8 mouse cellular contexts compared by ENCODE assay signal in the genomic region with DNA sequence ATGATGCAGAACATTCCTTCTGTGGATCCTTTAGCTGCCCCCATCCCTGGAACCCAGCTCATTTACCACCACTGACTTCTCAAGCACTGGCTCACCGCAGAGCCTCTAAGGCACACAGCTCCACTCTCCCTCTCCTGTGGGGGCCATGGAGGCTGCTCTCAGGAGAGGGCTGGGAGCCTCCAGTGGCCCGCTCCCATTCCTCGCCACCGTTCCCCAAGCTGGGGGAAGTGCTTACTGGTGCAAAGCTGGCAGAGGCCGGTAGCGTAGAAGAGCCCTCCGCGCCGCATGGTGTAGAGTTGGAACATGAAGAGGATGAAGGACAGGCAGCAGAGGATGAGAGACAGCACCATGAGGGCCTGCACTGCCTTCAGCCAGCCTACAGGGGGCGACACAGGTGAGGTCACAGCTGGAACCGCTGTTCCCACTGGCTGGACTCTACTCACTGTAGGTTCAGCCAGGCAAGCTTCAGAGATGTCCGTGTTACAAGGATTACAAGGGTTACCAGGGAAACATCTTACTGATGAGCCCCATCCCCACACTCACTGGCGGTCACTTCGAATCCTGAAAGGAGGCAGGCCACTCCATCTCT. TPM values are rescaled to one million over a fixed set of nuclear protein-coding genes. Genes with fewer than 3 reads are reported as not detected.
DNase-seq lines count a peak whose midpoint lies in the region; ATAC-seq and TF ChIP-seq lines count a peak whose summit lies in the region.

No protein-coding gene starts in this region.

- no peak overlapping the region for H3K27ac ChIP-seq in heart, postnatal 0 days (ENCODE audit: low read depth)
- no peak overlapping the region for H3K27ac ChIP-seq in midbrain, embryonic 11.5 days (ENCODE audit: low read depth, low read length)

- DNase-seq in lung, adult 2 months, result no peak
- no peak for DNase-seq in lung, postnatal 25 days (ENCODE audit: low spot score)
- DNase-seq in T-cell, adult 2 months (ENCODE audit: low spot score), result peak; percentile 36
- no peak for DNase-seq in heart, postnatal 0 days (ENCODE audit: low spot score)
- DNase-seq in splenic B cell, adult 2 months (ENCODE audit: low read depth, low spot score), result peak; percentile 55
- no peak for DNase-seq in cerebellum, postnatal 25 days
- no peak for DNase-seq in midbrain, embryonic 11.5 days (ENCODE audit: low spot score, missing footprints)
- no peak for DNase-seq in layer of hippocampus, adult 9-11 months

- H3K4me2 ChIP-seq in heart, postnatal 0 days (ENCODE audit: low read depth, low read length), result no peak overlapping the region; the same call in 1 of the 2 replicates
- no peak overlapping the region for H3K4me2 ChIP-seq in midbrain, embryonic 11.5 days

- ATAC-seq in heart, postnatal 0 days (ENCODE audit: insufficient read depth, low read depth), result no peak
- no peak for ATAC-seq in midbrain, embryonic 11.5 days (ENCODE audit: low FRiP score)

- TF ChIP-seq CTCF in lung, adult 2 months (IDR thresholded peaks at IDR 0.05; ENCODE audit: insufficient read depth, low read length), result peak; percentile 61
- TF ChIP-seq CTCF in heart, postnatal 0 days (IDR thresholded peaks at IDR 0.05; ENCODE audit: low read depth), result 0 out of 2 replicates have a peak, but pooled peaks have one; percentile 11

- no peaks in the 10 kb centered on the region for H3K27me3 ChIP-seq in heart, postnatal 0 days (ENCODE audit: control insufficient read depth, insufficient read depth, low read length)
- H3K27me3 ChIP-seq in splenic B cell, adult 2 months (ENCODE audit: control insufficient read depth, insufficient read depth, low read length, poor library complexity, severe bottlenecking), result no peaks in the 10 kb centered on the region
- H3K27me3 ChIP-seq in midbrain, embryonic 11.5 days (ENCODE audit: control insufficient read depth, insufficient read depth, low read length), result no peaks in the 10 kb centered on the region

- H3K36me3 ChIP-seq in heart, postnatal 0 days (replicated peaks; ENCODE audit: control insufficient read depth, insufficient read depth, low read length), result 0 out of 2 replicates have a peak, but pooled peaks cover 3% of the 10 kb centered on the region
- peaks cover 9% of the 10 kb centered on the region; the same call in 1 of the 2 replicates for H3K36me3 ChIP-seq in splenic B cell, adult 2 months (ENCODE audit: control insufficient read depth, insufficient read depth, low read length, poor library complexity, severe bottlenecking)
- H3K36me3 ChIP-seq in midbrain, embryonic 11.5 days (ENCODE audit: control insufficient read depth, insufficient read depth, low read length), result no peaks in the 10 kb centered on the region

- H3K4me3 ChIP-seq in lung, adult 2 months (replicated peaks; ENCODE audit: extremely low read depth, low read depth, low read length), result no peak overlapping the region
- no peak overlapping the region for H3K4me3 ChIP-seq in heart, postnatal 0 days (ENCODE audit: low read depth, low read length)
- H3K4me3 ChIP-seq in midbrain, embryonic 11.5 days (ENCODE audit: low read depth, low read length), result no peak overlapping the region

- no peaks in the 10 kb centered on the region for H3K9me3 ChIP-seq in heart, postnatal 0 days (replicated peaks; ENCODE audit: control insufficient read depth, low read length)
- no peaks in the 10 kb centered on the region for H3K9me3 ChIP-seq in midbrain, embryonic 11.5 days (ENCODE audit: control insufficient read depth, low read length)

- no peak for TF ChIP-seq EP300 in heart, postnatal 0 days (IDR thresholded peaks at IDR 0.05; ENCODE audit: low read depth)

- peaks cover 21% of the 10 kb centered on the region for H3K4me1 ChIP-seq in lung, adult 2 months (ENCODE audit: control insufficient read depth, insufficient read depth, low read length)
- peaks cover 6% of the 10 kb centered on the region; the same call in 1 of the 2 replicates for H3K4me1 ChIP-seq in heart, postnatal 0 days (ENCODE audit: control insufficient read depth, insufficient read depth)
- H3K4me1 ChIP-seq in midbrain, embryonic 11.5 days (ENCODE audit: control insufficient read depth, insufficient read depth, low read length), result peaks cover 18% of the 10 kb centered on the region

- no peak for TF ChIP-seq POLR2A in lung, adult 2 months (IDR thresholded peaks at IDR 0.05; ENCODE audit: borderline replicate concordance, extremely low read depth, low read depth, low read length)

- 71% methylated on average over 14 of the region's 14 CpGs for WGBS in lung, adult 2 months
- 64% methylated on average over 14 of the region's 14 CpGs for WGBS in heart, postnatal 0 days
- WGBS in midbrain, embryonic 11.5 days, result 62% methylated on average over 12 of the region's 14 CpGs

- H3K9ac ChIP-seq in heart, postnatal 0 days (replicated peaks; ENCODE audit: low read depth, low read length), result no peak overlapping the region
- H3K9ac ChIP-seq in midbrain, embryonic 11.5 days (ENCODE audit: low read length), result no peak overlapping the region

RNA-seq across cellular contexts. Expression of a gene that starts 2.0 kb away (rescaled TPM):
- polyA plus RNA-seq in lung, adult 2 months (2012; rRNA removed), result 210 and 228 TPM in 2 replicates
- total RNA-seq in heart, postnatal 0 days (2014; rRNA removed; ENCODE audit: low replicate concordance), result 43.4 and 46.1 TPM in 2 replicates
- 73.0 and 75.6 TPM in 2 replicates for polyA plus RNA-seq in heart, postnatal 0 days (2015; fragmentation: Nextera tagmentation; extraction: Ambion mirVana)
- 27.2 and 28.2 TPM in 2 replicates for polyA plus RNA-seq in midbrain, embryonic 11.5 days (2014; fragmentation: Nextera tagmentation; extraction: Ambion mirVana)

RNA-seq across cellular contexts. Expression of a gene that starts 4.7 kb away (rescaled TPM):
- 10.3 and 12.3 TPM in 2 replicates for polyA plus RNA-seq in lung, adult 2 months (2012; rRNA removed)
- total RNA-seq in heart, postnatal 0 days (2014; rRNA removed; ENCODE audit: low replicate concordance), result 1.2 and 1.7 TPM in 2 replicates
- polyA plus RNA-seq in heart, postnatal 0 days (2015; fragmentation: Nextera tagmentation; extraction: Ambion mirVana), result 2.2 and 2.9 TPM in 2 replicates
- polyA plus RNA-seq in midbrain, embryonic 11.5 days (2014; fragmentation: Nextera tagmentation; extraction: Ambion mirVana), result 2.0 and 2.4 TPM in 2 replicates

RNA-seq across cellular contexts. Expression of a gene that starts 22.4 kb away (rescaled TPM):
- polyA plus RNA-seq in lung, adult 2 months (2012; rRNA removed), result 35.5 and 41.9 TPM in 2 replicates
- 94.0 and 124 TPM in 2 replicates for total RNA-seq in heart, postnatal 0 days (2014; rRNA removed; ENCODE audit: low replicate concordance)
- 11.7 and 12.0 TPM in 2 replicates for polyA plus RNA-seq in heart, postnatal 0 days (2015; fragmentation: Nextera tagmentation; extraction: Ambion mirVana)
- polyA plus RNA-seq in midbrain, embryonic 11.5 days (2014; fragmentation: Nextera tagmentation; extraction: Ambion mirVana), result 3.0 and 3.2 TPM in 2 replicates

RNA-seq across cellular contexts. Expression of a gene that starts 22.7 kb away (rescaled TPM):
- polyA plus RNA-seq in lung, adult 2 months (2012; rRNA removed), result not detected in 2 replicates
- total RNA-seq in heart, postnatal 0 days (2014; rRNA removed; ENCODE audit: low replicate concordance), result 0.27 TPM in 1 of 2 replicates, not detected in the other
- 0.58 and 0.71 TPM in 2 replicates for polyA plus RNA-seq in heart, postnatal 0 days (2015; fragmentation: Nextera tagmentation; extraction: Ambion mirVana)
- 0.63 and 1.3 TPM in 2 replicates for polyA plus RNA-seq in midbrain, embryonic 11.5 days (2014; fragmentation: Nextera tagmentation; extraction: Ambion mirVana)

RNA-seq across cellular contexts. Expression of a gene that starts 41.0 kb away (rescaled TPM):
- 2.5 and 3.5 TPM in 2 replicates for polyA plus RNA-seq in lung, adult 2 months (2012; rRNA removed)
- 1.0 and 3.1 TPM in 2 replicates for total RNA-seq in heart, postnatal 0 days (2014; rRNA removed; ENCODE audit: low replicate concordance)
- polyA plus RNA-seq in heart, postnatal 0 days (2015; fragmentation: Nextera tagmentation; extraction: Ambion mirVana), result 0.12 and 0.16 TPM in 2 replicates
- polyA plus RNA-seq in midbrain, embryonic 11.5 days (2014; fragmentation: Nextera tagmentation; extraction: Ambion mirVana), result 0.14 and 0.17 TPM in 2 replicates

Comparison
In these comparisons a context has a peak if more than half of its experiments do, and no peak if none do; other contexts are left out.
1. DNase-seq: peak in T-cell, adult 2 months (single experiment) and splenic B cell, adult 2 months (single experiment); none in lung, adult 2 months (single experiment), lung, postnatal 25 days (single experiment), heart, postnatal 0 days (single experiment), cerebellum, postnatal 25 days (0 of 2), midbrain, embryonic 11.5 days (single experiment) and layer of hippocampus, adult 9-11 months (single experiment).